17 mouse cellular contexts compared by ENCODE assay signal in genomic region chr15:88813262-88813661, GRCm38 (mm10).
"Had no signal": no experiment of that assay in that cellular context is flagged by ENCODE, and none has a peak within 500 bp of the region (broad histone marks: within the 10 kb centered on the region; RNA-seq: fewer than 3 reads in every experiment).

No protein-coding gene starts in this region.

- H3K4me3 ChIP-seq: kidney, embryonic 15.5 days; limb, embryonic 10.5 days; limb, embryonic 13.5 days; liver, embryonic 13.5 days; lung, embryonic 15.5 days had no signal

- DNase-seq: kidney, adult 18-20 months; kidney, postnatal 14 days; layer of hippocampus, adult 9-11 months; liver, embryonic 13.5 days; lung, adult 18-20 months; lung, postnatal 4 days; midbrain, embryonic 14.5 days; thymus, adult 2 months; thymus, postnatal 14 days; thymus, postnatal 4 days had no signal

- H3K9me3 ChIP-seq: kidney, embryonic 15.5 days; limb, embryonic 10.5 days; limb, embryonic 13.5 days; liver, embryonic 13.5 days; lung, embryonic 15.5 days had no signal

- H3K4me2 ChIP-seq: kidney, embryonic 15.5 days; limb, embryonic 13.5 days; liver, embryonic 13.5 days; lung, embryonic 15.5 days; midbrain, embryonic 11.5 days had no signal

- H3K9ac ChIP-seq: kidney, embryonic 15.5 days; limb, embryonic 13.5 days; liver, embryonic 13.5 days; lung, embryonic 15.5 days had no signal

- H3K27ac ChIP-seq: hindbrain, postnatal 0 days; kidney, embryonic 15.5 days; limb, embryonic 10.5 days; limb, embryonic 13.5 days; liver, embryonic 13.5 days; lung, embryonic 15.5 days had no signal

- ATAC-seq: hindbrain, postnatal 0 days; inflammation-experienced regulatory T-cells, adult 6 months had no signal

- H3K27me3 ChIP-seq: kidney, embryonic 15.5 days; limb, embryonic 13.5 days; liver, embryonic 13.5 days; lung, embryonic 15.5 days had no signal
